Mouse (Mus musculus): ENCODE results near the gene Tas2r129.
"Not testable (repeated sequence)": the region's sequence is repeated elsewhere in the genome, so short reads cannot be mapped to it uniquely, and the experiment has no call there.

Gene Tas2r129

GRCm38 (mm10) chr6:132950802-132951201 is at the start of gene Tas2r129:
Tas2r129 (plus strand) TSS chr6:132951102.
- no peak for DNase-seq

DNA sequence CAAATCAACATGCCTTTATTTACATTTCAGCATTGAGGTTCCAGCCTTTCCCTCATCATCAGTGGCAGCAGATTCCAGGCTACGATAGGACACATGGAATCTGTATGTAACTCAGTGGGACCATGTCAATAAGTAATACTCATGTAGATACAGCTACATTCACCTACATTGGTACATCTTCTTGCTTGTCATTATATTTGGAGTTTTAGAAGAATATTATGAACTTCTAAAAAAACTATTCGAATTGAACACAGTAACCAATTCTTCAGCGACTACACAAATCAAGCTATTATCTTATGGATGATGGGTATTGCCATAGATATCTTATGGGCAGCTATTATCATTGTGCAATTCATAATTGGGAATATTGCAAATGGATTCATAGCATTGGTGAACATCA is 41.6 kb upstream of the Tas2r129 start, which contains the start of gene Tas2r125:
TSS of gene Tas2r125 (plus strand) at position 301 of the 400 bp plus-strand sequence.
- DNase-seq: no peak

- DNase-seq: not testable (repeated sequence)
Observed at GRCm38 (mm10) chr6:132941376-132941775, 9.5 kb upstream of the Tas2r129 start.

DNA sequence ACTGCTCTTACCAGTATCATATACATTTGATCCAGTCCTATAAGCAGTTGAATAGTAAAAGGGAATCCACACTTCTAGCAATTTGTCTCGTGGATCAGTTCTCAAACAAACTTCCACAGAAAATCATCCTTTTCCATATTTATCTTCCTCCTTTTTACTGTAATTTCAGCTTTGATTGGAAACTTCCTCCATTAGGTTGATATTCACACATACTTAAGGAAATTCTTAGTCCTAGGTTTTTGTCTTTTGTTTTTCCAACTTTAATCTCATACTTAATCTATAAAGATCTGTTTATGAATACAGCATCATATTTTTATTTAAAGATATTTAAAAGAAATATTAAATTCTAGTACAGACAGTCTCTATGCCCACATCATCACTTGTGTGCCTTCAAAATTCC is 6.9 kb downstream of the Tas2r129 start, which contains the start of gene Tas2r131:
TSS of gene Tas2r131 (minus strand) at position 101 of the 400 bp plus-strand sequence.
- DNase-seq: no peak

DNA sequence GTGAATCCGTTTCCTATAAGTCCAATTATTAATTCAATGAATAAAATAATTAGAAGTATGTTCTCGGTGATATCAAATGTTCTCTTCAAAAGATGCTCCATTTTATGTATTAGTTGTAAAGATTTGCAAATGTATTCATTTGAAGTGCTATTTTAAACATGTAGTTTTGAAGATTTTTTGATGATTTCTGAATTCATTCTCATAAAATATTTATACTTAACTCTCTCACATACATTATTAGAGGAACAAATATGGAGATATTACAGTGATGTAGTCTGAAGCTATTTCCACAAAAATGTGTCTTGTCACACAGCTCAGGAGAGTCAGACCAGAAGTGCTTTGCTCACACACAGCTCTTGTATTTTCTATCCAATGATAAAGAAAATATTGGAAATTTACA is 30.0 kb downstream of the Tas2r129 start, which contains the start of gene Tas2r109:
TSS of gene Tas2r109 (minus strand) at position 101 of the 400 bp plus-strand sequence.
- DNase-seq: no peak
